Mouse (Mus musculus) heart, embryonic 16.5 days (tissue): ENCODE measurements around the gene Medag. TPM values are rescaled to one million over a fixed set of nuclear protein-coding genes. Genes with fewer than 3 reads are reported as not detected.
A peak's percentile ranks its signal among the peaks of the same experiment; 100 is the strongest.

Experiments
- ATAC-seq: fragments of 200-750 bp; cut with Nextera tagmentation; replicated peaks from 2 replicates; pipeline ENCODE4 v1.8.0; 2017; ENCODE audit warnings: moderate number of reproducible peaks; ENCODE audit not compliant: insufficient read depth, low FRiP score; ENCODE audit errors: extremely low read depth
- H3K27ac ChIP-seq: fragments of 300-500 bp; sonication (generic); 2 replicates; pipeline ENCODE4 v1.5.1; 2014; ENCODE audit warnings: mild to moderate bottlenecking, low read length, control low read depth, moderate library complexity
- H3K27me3 ChIP-seq: fragments of 300-500 bp; sonication (generic); 2 replicates; pipeline ENCODE4 v1.6.1; 2014; ENCODE audit warnings: low read length, mixed read lengths; ENCODE audit not compliant: control insufficient read depth, insufficient read depth
- H3K36me3 ChIP-seq: fragments of 300-500 bp; sonication (generic); 2 replicates; pipeline ENCODE4 v1.6.1; 2014; ENCODE audit not compliant: control insufficient read depth, insufficient read depth
- H3K4me1 ChIP-seq: fragments of 300-500 bp; sonication (generic); 2 replicates; pipeline ENCODE4 v1.6.1; 2014; ENCODE audit warnings: low read length, mixed read lengths; ENCODE audit not compliant: control insufficient read depth, insufficient read depth
- H3K4me2 ChIP-seq: fragments of 300-500 bp; sonication (generic); 2 replicates; pipeline ENCODE4 v1.6.1; 2014; ENCODE audit warnings: low read depth, mild to moderate bottlenecking, control low read depth, low read length
- H3K4me3 ChIP-seq: fragments of 300-500 bp; sonication (generic); 2 replicates; pipeline ENCODE4 v1.5.1; 2014; ENCODE audit warnings: mild to moderate bottlenecking, control low read depth, low read length
- H3K9ac ChIP-seq: fragments of 300-500 bp; sonication (generic); 2 replicates; pipeline ENCODE4 v1.6.1; 2014; ENCODE audit warnings: low read length, control low read depth
- H3K9me3 ChIP-seq: fragments of 300-500 bp; sonication (generic); replicated peaks from 2 replicates; pipeline ENCODE4 v1.6.1; 2016; ENCODE audit warnings: low read length; ENCODE audit not compliant: control insufficient read depth
- WGBS: fragments of 180-500 bp; shearing (Covaris S2); extraction: QIAGEN DNeasy Blood & Tissue Kit; methylation state at CpG from one replicate; pipeline ENCODE4 v1.1.7; 2014; 5-methylcytosine and 5-hydroxymethylcytosine counted together
- polyA plus RNA-seq: library from polyadenylated mRNA; unstranded; fragments of >200 nt; fragmentation: Nextera tagmentation; extraction: Ambion mirVana; gene quantifications from 2 replicates; pipeline ENCODE4 v1.2.1, GENCODE M21; 2015

Gene Medag
- polyA plus RNA-seq, 1 experiment from 2014 or later, result 2.2 TPM

- WGBS, result 91% methylated on average over 8 of the region's 8 CpGs
- Histone ChIP-seq H3K9ac (no peak overlapping the region), H3K4me1 (peaks cover 8% of the 10 kb centered on the region), H3K27me3 (no peaks in the 10 kb centered on the region), H3K4me2 (no peak overlapping the region), H3K4me3 (no peak overlapping the region), H3K27ac (no peak overlapping the region), H3K36me3 (no peaks in the 10 kb centered on the region), H3K9me3 (no peaks in the 10 kb centered on the region)
- ATAC-seq, result no peak
Measured at GRCm38 (mm10) chr5:149379861-149380260, 31.7 kb upstream of the Medag start.

GRCm38 (mm10) chr5:149380388-149380916 is 31.1 kb upstream of the Medag start:
- H3K9me3 ChIP-seq, result no peaks in the 10 kb centered on the region
- peaks cover 6% of the 10 kb centered on the region for H3K4me1 ChIP-seq
- no peaks in the 10 kb centered on the region for H3K27me3 ChIP-seq
- ATAC-seq, result no peak
- 65% methylated on average over 8 of the region's 8 CpGs for WGBS
- H3K4me2 ChIP-seq, result no peak overlapping the region
- H3K4me3 ChIP-seq, result no peak overlapping the region
- H3K27ac ChIP-seq, result no peak overlapping the region
- H3K9ac ChIP-seq, result no peak overlapping the region
- no peaks in the 10 kb centered on the region for H3K36me3 ChIP-seq

GRCm38 (mm10) chr5:149381948-149382347 is 29.6 kb upstream of the Medag start:
- Histone ChIP-seq H3K27ac (no peak overlapping the region), H3K4me1 (peaks cover 3% of the 10 kb centered on the region; the same call in 1 of the 2 replicates), H3K9ac (no peak overlapping the region), H3K4me2 (no peak overlapping the region), H3K9me3 (no peaks in the 10 kb centered on the region), H3K27me3 (no peaks in the 10 kb centered on the region), H3K36me3 (no peaks in the 10 kb centered on the region), H3K4me3 (no peak overlapping the region)
- no peak for ATAC-seq
- 73% methylated on average over 4 of the region's 4 CpGs for WGBS

GRCm38 (mm10) chr5:149382601-149383000 is 28.9 kb upstream of the Medag start:
- Histone ChIP-seq H3K4me3 (no peak overlapping the region), H3K27ac (no peak overlapping the region), H3K4me2 (no peak overlapping the region), H3K9me3 (no peaks in the 10 kb centered on the region), H3K9ac (no peak overlapping the region), H3K36me3 (no peaks in the 10 kb centered on the region), H3K27me3 (no peaks in the 10 kb centered on the region), H3K4me1 (no peaks in the 10 kb centered on the region)
- WGBS, result 78% methylated on average over 5 of the region's 5 CpGs
- ATAC-seq, result no peak

- ATAC-seq, result no peak
- Histone ChIP-seq H3K36me3 (no peaks in the 10 kb centered on the region), H3K27ac (no peak overlapping the region), H3K9me3 (no peaks in the 10 kb centered on the region), H3K4me2 (no peak overlapping the region), H3K4me3 (no peak overlapping the region), H3K9ac (no peak overlapping the region), H3K27me3 (no peaks in the 10 kb centered on the region), H3K4me1 (no peaks in the 10 kb centered on the region)
- WGBS, result 79% methylated on average over 7 of the region's 7 CpGs
Measured at GRCm38 (mm10) chr5:149385228-149385961, 26.2 kb upstream of the Medag start.

GRCm38 (mm10) chr5:149386294-149386850 is 25.2 kb upstream of the Medag start:
- 69% methylated on average over 5 of the region's 5 CpGs for WGBS
- ATAC-seq, result no peak

GRCm38 (mm10) chr5:149388947-149389346 is 22.6 kb upstream of the Medag start:
- no peak for ATAC-seq
- no peak overlapping the region for H3K27ac ChIP-seq
- peaks cover 2% of the 10 kb centered on the region; the same call in 1 of the 2 replicates for H3K9me3 ChIP-seq
- no peak overlapping the region for H3K4me2 ChIP-seq
- no peak overlapping the region for H3K9ac ChIP-seq
- WGBS, result 61% methylated on average over 5 of the region's 5 CpGs
- no peaks in the 10 kb centered on the region for H3K36me3 ChIP-seq
- peaks cover 10% of the 10 kb centered on the region; the same call in 1 of the 2 replicates for H3K4me1 ChIP-seq
- no peak overlapping the region for H3K4me3 ChIP-seq
- H3K27me3 ChIP-seq, result no peaks in the 10 kb centered on the region

More at GRCm38 (mm10) chr5:149386294-149386850, 25.2 kb upstream of the Medag start:
- H3K27ac ChIP-seq, result no peak overlapping the region
- no peaks in the 10 kb centered on the region for H3K9me3 ChIP-seq
- H3K27me3 ChIP-seq, result no peaks in the 10 kb centered on the region
- no peak overlapping the region for H3K9ac ChIP-seq
- H3K4me1 ChIP-seq, result peaks cover 3% of the 10 kb centered on the region; the same call in 1 of the 2 replicates
- no peaks in the 10 kb centered on the region for H3K36me3 ChIP-seq
- H3K4me2 ChIP-seq, result no peak overlapping the region
- no peak overlapping the region for H3K4me3 ChIP-seq

- H3K9ac ChIP-seq, result no peak overlapping the region
- WGBS, result 35% methylated on average over 11 of the region's 11 CpGs
- H3K27me3 ChIP-seq, result no peaks in the 10 kb centered on the region
- peaks cover 2% of the 10 kb centered on the region; the same call in 1 of the 2 replicates for H3K9me3 ChIP-seq
- H3K4me3 ChIP-seq, result no peak overlapping the region
- peaks cover 10% of the 10 kb centered on the region; the same call in 1 of the 2 replicates for H3K4me1 ChIP-seq
- no peaks in the 10 kb centered on the region for H3K36me3 ChIP-seq
- H3K27ac ChIP-seq, result no peak overlapping the region
- ATAC-seq, result peak; percentile 63; the same call in 1 of the 2 replicates
- no peak overlapping the region for H3K4me2 ChIP-seq
Measured at GRCm38 (mm10) chr5:149389548-149390211, 21.9 kb upstream of the Medag start.
